Mouse (Mus musculus) liver, embryonic 15.5 days (tissue): ENCODE measurements around the gene Fermt1. TPM values are rescaled to one million over a fixed set of nuclear protein-coding genes. Genes with fewer than 3 reads are reported as not detected.

ENCODE experiments used
- ATAC-seq: fragments of 200-750 bp; cut with Nextera tagmentation; 2 replicates; pipeline ENCODE4 v1.8.0; 2017; ENCODE audit warnings: moderate number of reproducible peaks, mild to moderate bottlenecking, moderate library complexity; ENCODE audit not compliant: insufficient read depth
- H3K27ac ChIP-seq: fragments of 300-500 bp; sonication (generic); replicated peaks from 2 replicates; pipeline ENCODE4 v1.5.1; 2015; ENCODE audit warnings: mild to moderate bottlenecking, inconsistent platforms
- H3K27me3 ChIP-seq: fragments of 300-500 bp; sonication (generic); 2 replicates; pipeline ENCODE4 v1.6.1; 2015; ENCODE audit warnings: mild to moderate bottlenecking, inconsistent platforms
- H3K36me3 ChIP-seq: fragments of 300-500 bp; sonication (generic); replicated peaks from 2 replicates; pipeline ENCODE4 v1.6.1; 2015; ENCODE audit warnings: moderate library complexity, mild to moderate bottlenecking, inconsistent platforms
- H3K4me1 ChIP-seq: fragments of 300-500 bp; sonication (generic); replicated peaks from 2 replicates; pipeline ENCODE4 v1.6.1; 2015; ENCODE audit warnings: inconsistent platforms
- H3K4me2 ChIP-seq: fragments of 300-500 bp; sonication (generic); 2 replicates; pipeline ENCODE4 v1.6.1; 2015; ENCODE audit warnings: moderate library complexity, mild to moderate bottlenecking, inconsistent platforms
- H3K4me3 ChIP-seq: fragments of 300-500 bp; sonication (generic); replicated peaks from 2 replicates; pipeline ENCODE4 v1.5.1; 2015; ENCODE audit warnings: mild to moderate bottlenecking, inconsistent platforms
- H3K9ac ChIP-seq: fragments of 300-500 bp; sonication (generic); 2 replicates; pipeline ENCODE4 v1.6.1; 2015; ENCODE audit warnings: moderate library complexity, mild to moderate bottlenecking, inconsistent platforms
- H3K9me3 ChIP-seq: fragments of 300-500 bp; sonication (generic); replicated peaks from 2 replicates; pipeline ENCODE4 v1.6.1; 2016; ENCODE audit warnings: inconsistent platforms
- WGBS: fragments of 180-500 bp; shearing (Covaris S2); methylation state at CpG from one replicate; pipeline ENCODE4 v1.1.7; 2015; ENCODE audit warnings: mixed read lengths; ENCODE audit not compliant: insufficient replicate concordance; 5-methylcytosine and 5-hydroxymethylcytosine counted together
- polyA plus RNA-seq: library from polyadenylated mRNA; unstranded; fragments of >200 nt; fragmentation: Nextera tagmentation; extraction: Ambion mirVana; gene quantifications from 2 replicates; pipeline ENCODE4 v1.2.1, GENCODE M21; 2015

Fermt1 gene
- polyA plus RNA-seq, 1 experiment from 2014 or later = not detected

GRCm38 (mm10) chr2:132943997-132944396 lies 1.7 kb downstream of the Fermt1 start:
- H3K27ac ChIP-seq = no peak overlapping the region
- no peak for ATAC-seq
- WGBS = 30% methylated on average over 13 of the region's 13 CpGs
- H3K4me3 ChIP-seq = no peak overlapping the region
- peaks cover 43% of the 10 kb centered on the region for H3K27me3 ChIP-seq
- H3K4me2 ChIP-seq = no peak overlapping the region
- H3K9me3 ChIP-seq = no peaks in the 10 kb centered on the region
- no peak overlapping the region for H3K9ac ChIP-seq
- H3K36me3 ChIP-seq = no peaks in the 10 kb centered on the region
- no peaks in the 10 kb centered on the region for H3K4me1 ChIP-seq

DNA sequence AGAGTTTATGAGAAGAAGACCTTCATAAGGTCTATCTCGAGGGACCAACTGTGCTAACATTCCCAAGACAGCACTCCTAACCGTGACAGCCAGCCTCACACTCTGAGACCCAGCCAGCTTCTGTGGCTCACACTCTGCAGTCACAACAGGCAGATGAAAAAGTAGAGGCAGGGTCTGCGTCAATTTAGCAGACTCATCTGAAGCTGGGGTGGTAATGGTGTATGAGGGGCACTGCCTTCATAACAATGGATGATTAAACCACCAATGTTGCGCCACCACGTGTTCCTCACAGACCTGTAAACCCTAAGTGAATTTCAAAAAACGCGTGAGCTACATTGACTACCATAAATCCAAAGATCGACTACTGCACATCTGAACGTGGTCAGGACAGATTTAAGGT lies 2.1 kb downstream of the Fermt1 start:
- H3K9me3 ChIP-seq = no peaks in the 10 kb centered on the region
- no peak overlapping the region for H3K27ac ChIP-seq
- no peak overlapping the region for H3K4me2 ChIP-seq
- 34% methylated on average over 9 of the region's 9 CpGs for WGBS
- no peak overlapping the region for H3K4me3 ChIP-seq
- no peaks in the 10 kb centered on the region for H3K4me1 ChIP-seq
- peaks cover 43% of the 10 kb centered on the region for H3K27me3 ChIP-seq
- H3K36me3 ChIP-seq = no peaks in the 10 kb centered on the region
- H3K9ac ChIP-seq = no peak overlapping the region
- no peak for ATAC-seq

DNA sequence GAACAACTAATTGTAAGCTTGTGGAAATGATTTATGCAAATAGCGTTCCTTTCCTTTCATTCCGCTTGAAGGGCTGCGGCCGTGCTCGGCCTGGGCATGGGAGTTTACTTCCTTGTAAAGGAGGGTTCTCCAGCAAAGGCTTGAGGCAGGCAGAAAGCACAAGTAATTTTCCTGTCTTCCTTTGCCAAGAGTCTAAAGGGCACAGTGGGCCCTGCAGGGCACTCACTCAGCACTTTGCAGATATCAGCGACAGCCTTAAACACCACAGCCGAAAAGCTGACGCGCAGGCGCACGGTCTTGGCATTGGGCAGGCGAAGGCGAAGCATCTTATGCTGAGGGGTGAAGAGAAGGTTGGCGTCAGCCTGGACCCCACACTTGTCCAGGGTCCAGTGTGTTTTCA lies 6.7 kb downstream of the Fermt1 start:
- no peak for ATAC-seq
- H3K4me1 ChIP-seq = no peaks in the 10 kb centered on the region
- H3K9me3 ChIP-seq = no peaks in the 10 kb centered on the region
- H3K27ac ChIP-seq = no peak overlapping the region
- H3K36me3 ChIP-seq = no peaks in the 10 kb centered on the region
- no peak overlapping the region for H3K4me3 ChIP-seq
- WGBS = 76% methylated on average over 14 of the region's 14 CpGs
- no peak overlapping the region for H3K4me2 ChIP-seq
- no peak overlapping the region for H3K9ac ChIP-seq
- H3K27me3 ChIP-seq = peaks cover 14% of the 10 kb centered on the region

GRCm38 (mm10) chr2:132936176-132936575 lies 9.5 kb downstream of the Fermt1 start:
- H3K4me1 ChIP-seq = no peaks in the 10 kb centered on the region
- ATAC-seq = no peak
- H3K9ac ChIP-seq = no peak overlapping the region
- no peak overlapping the region for H3K27ac ChIP-seq
- H3K36me3 ChIP-seq = no peaks in the 10 kb centered on the region
- no peak overlapping the region for H3K4me2 ChIP-seq
- H3K27me3 ChIP-seq = no peaks in the 10 kb centered on the region
- no peak overlapping the region for H3K4me3 ChIP-seq
- no peaks in the 10 kb centered on the region for H3K9me3 ChIP-seq
- WGBS = 52% methylated on average over 4 of the region's 4 CpGs

- no peak for ATAC-seq
- H3K4me3 ChIP-seq = no peak overlapping the region
- H3K4me1 ChIP-seq = no peaks in the 10 kb centered on the region
- H3K4me2 ChIP-seq = no peak overlapping the region
- no peaks in the 10 kb centered on the region for H3K27me3 ChIP-seq
- no peak overlapping the region for H3K9ac ChIP-seq
- no peaks in the 10 kb centered on the region for H3K9me3 ChIP-seq
- no peak overlapping the region for H3K27ac ChIP-seq
- H3K36me3 ChIP-seq = no peaks in the 10 kb centered on the region
- WGBS = 68% methylated on average over 4 of the region's 4 CpGs
These were observed 11.0 kb downstream of the Fermt1 start for GRCm38 (mm10) chr2:132934711-132935110.

DNA sequence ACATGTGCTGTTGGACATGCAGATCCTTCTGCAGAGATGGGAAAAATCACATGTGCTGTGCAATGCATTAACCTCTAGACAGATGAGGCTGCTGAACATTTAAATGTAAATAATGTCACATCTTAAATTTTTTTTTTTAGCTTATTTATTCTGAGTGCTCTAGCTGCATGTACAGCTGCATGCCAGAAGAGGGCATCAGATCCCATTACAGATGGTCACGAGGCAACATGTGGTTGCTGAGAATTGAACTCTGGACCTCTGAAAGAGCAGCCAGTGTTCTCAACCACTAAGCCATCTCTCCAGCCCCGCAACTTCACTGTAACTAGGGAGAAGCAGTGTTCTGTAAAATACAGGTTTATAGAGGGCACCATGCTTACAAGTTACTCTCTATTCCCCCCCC lies 11.6 kb downstream of the Fermt1 start:
- Histone ChIP-seq H3K4me2 (no peak overlapping the region), H3K27ac (no peak overlapping the region), H3K4me3 (no peak overlapping the region), H3K27me3 (no peaks in the 10 kb centered on the region), H3K4me1 (no peaks in the 10 kb centered on the region), H3K36me3 (no peaks in the 10 kb centered on the region), H3K9ac (no peak overlapping the region), H3K9me3 (no peaks in the 10 kb centered on the region)
- no peak for ATAC-seq
- 57% methylated on average over 2 of the region's 2 CpGs for WGBS

DNA sequence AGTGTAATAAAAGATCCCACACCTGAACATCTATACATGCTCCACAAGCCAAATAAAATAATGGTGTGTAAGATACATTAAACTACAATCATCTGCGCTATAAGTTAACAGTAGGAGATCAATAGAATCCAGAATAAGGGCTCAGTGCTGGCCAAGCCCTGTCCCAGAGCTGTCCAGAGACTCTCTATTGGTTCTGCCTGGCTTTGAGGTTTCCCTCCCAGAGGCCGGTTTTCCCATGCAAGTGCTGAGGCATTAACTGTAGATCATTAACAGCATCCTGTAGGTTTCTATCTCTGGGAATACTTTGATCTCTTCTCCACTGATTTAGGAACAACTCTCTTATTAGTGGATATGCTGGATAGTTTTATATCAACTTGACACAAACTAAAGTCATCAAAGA lies 16.7 kb downstream of the Fermt1 start:
- Histone ChIP-seq H3K4me3 (no peak overlapping the region), H3K27ac (no peak overlapping the region), H3K9ac (no peak overlapping the region), H3K9me3 (no peaks in the 10 kb centered on the region), H3K4me1 (no peaks in the 10 kb centered on the region), H3K27me3 (no peaks in the 10 kb centered on the region), H3K4me2 (no peak overlapping the region), H3K36me3 (no peaks in the 10 kb centered on the region)
- 61% methylated on average over 2 of the region's 2 CpGs for WGBS
- no peak for ATAC-seq

DNA sequence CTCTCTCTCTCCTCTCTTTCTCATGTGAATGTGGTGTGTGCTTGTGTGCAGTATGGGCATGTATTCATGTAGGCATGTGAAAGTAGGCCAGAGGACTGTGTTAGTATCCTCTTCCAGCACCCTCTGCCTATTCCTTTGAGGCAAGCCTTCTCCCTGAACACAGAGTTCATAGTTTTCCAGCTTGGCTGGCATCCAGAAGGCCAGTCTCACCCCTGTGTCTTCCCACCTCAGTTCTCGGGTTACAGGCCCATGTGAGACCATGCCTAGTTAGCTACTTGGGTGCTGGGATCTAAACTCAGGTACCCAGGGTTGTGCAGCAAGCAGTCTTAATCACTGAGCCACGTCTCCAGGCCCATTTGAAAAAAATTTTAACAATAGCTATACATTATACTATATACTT lies 17.8 kb downstream of the Fermt1 start:
- no peak for ATAC-seq
- no peaks in the 10 kb centered on the region for H3K27me3 ChIP-seq
- WGBS = 30% methylated on average over 2 of the region's 2 CpGs
- H3K4me3 ChIP-seq = no peak overlapping the region
- H3K4me1 ChIP-seq = no peaks in the 10 kb centered on the region
- no peak overlapping the region for H3K9ac ChIP-seq
- no peak overlapping the region for H3K27ac ChIP-seq
- no peak overlapping the region for H3K4me2 ChIP-seq
- H3K9me3 ChIP-seq = no peaks in the 10 kb centered on the region
- H3K36me3 ChIP-seq = no peaks in the 10 kb centered on the region

- H3K27me3 ChIP-seq = no peaks in the 10 kb centered on the region
- no peak overlapping the region for H3K4me3 ChIP-seq
- H3K27ac ChIP-seq = no peak overlapping the region
- H3K9me3 ChIP-seq = no peaks in the 10 kb centered on the region
- H3K4me1 ChIP-seq = no peaks in the 10 kb centered on the region
- whole genome bisulfite sequencing = 50% methylated on average over 2 of the region's 2 CpGs
- no peaks in the 10 kb centered on the region for H3K36me3 ChIP-seq
- no peak overlapping the region for H3K4me2 ChIP-seq
- ATAC-seq = no peak
- H3K9ac ChIP-seq = no peak overlapping the region
These were observed 18.4 kb downstream of the Fermt1 start for GRCm38 (mm10) chr2:132927298-132927697.

DNA sequence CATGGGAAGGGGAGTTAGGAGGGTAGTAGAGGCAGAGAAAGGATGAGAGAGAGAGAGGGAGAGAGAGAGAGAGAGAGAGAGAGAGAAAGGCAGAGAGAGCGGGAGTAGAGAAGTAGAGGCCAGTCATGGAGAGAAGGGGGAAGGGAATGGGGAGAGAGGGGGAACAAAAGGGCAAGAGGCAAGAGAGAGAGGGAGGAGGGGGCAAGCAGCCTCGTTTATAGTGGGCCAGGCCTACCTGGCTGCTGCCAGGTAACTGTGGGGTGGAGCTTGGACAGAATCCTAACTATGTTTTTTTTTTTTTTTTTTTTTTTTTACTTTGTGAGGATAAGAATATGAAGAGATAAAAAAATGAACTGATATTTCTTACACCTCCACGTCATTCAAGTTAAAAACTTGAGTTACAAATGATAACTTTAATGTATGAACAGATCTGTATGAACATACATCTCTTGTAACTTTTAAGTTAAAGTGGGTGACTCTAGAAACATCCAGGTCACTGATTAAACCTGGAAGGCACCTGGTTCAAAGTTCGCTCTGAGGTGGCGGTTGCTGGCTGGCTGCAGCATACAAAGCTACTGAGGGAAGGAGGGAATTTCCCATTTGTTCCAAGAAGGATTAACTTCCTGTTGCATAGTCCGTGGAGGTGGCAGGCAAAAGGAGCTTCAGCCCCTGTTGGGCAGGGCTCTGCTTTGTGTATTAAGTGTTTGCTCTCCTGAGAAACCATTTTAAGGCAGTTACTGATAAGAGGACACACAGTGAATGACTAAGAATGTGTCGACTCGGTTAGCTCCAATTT lies 22.2 kb downstream of the Fermt1 start:
- no peak overlapping the region for H3K4me2 ChIP-seq
- no peak overlapping the region for H3K27ac ChIP-seq
- H3K27me3 ChIP-seq = no peaks in the 10 kb centered on the region
- H3K9me3 ChIP-seq = no peaks in the 10 kb centered on the region
- no peaks in the 10 kb centered on the region for H3K4me1 ChIP-seq
- no peak overlapping the region for H3K9ac ChIP-seq
- 38% methylated on average over 8 of the region's 8 CpGs for WGBS
- ATAC-seq = no peak
- no peak overlapping the region for H3K4me3 ChIP-seq
- no peaks in the 10 kb centered on the region for H3K36me3 ChIP-seq

DNA sequence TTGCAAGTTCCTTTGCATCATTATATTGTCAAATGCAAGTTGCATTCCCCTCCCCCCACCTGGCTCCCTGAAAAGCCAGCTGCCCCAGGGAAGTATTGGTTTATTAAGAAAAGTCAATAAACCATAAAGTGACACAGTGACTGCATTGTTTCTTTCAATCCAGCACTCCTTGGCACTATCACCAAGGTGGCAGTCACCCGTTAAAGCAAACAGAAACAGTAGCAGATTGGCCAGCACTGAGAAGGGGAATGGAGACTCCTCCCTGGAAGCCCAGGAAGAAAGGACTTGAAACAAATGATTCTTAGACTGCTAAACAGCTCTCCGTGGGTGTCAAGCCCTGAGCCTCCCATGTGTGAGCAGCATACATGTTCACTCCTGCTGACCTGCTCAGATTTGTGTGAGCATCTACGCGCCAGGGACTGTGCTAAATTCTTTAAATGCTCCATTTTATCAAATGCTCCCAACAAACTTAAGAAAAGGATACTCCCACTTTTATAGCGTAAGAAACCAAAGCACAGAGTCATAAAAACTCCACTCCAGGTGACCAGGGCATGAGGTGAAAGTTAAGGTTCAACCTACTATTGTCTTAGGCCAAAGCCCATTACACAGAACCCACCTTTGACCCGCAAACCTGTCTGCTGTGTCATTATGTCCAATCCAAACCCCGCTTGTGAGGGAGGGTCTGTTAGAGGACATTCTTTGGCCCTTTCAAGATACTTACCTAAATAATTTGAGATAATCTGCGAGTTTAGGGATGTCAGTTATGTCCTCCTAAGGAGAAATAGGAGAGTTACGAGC lies 23.4 kb downstream of the Fermt1 start:
- no peak overlapping the region for H3K27ac ChIP-seq
- no peak for ATAC-seq
- no peaks in the 10 kb centered on the region for H3K27me3 ChIP-seq
- H3K4me2 ChIP-seq = no peak overlapping the region
- no peaks in the 10 kb centered on the region for H3K36me3 ChIP-seq
- WGBS = 63% methylated on average over 9 of the region's 9 CpGs
- H3K9me3 ChIP-seq = no peaks in the 10 kb centered on the region
- no peak overlapping the region for H3K9ac ChIP-seq
- no peak overlapping the region for H3K4me3 ChIP-seq
- H3K4me1 ChIP-seq = no peaks in the 10 kb centered on the region
